Comparison of ENCODE assay signal across 16 mouse cellular contexts in genomic region chr5:121198376-121198775, GRCm38 (mm10).
"Had no signal": no experiment of that assay in that cellular context is flagged by ENCODE, and none has a peak within 500 bp of the region (broad histone marks: within the 10 kb centered on the region; RNA-seq: fewer than 3 reads in every experiment).

No protein-coding gene starts in this region.

- H3K4me1 ChIP-seq: limb, embryonic 13.5 days; midbrain, embryonic 12.5 days; neural tube, embryonic 13.5 days had no signal

- ATAC-seq: inflammation-experienced regulatory T-cells, adult 6 months; intestine, postnatal 0 days; midbrain, embryonic 16.5 days had no signal

- H3K4me2 ChIP-seq: limb, embryonic 13.5 days; midbrain, embryonic 12.5 days; neural tube, embryonic 13.5 days had no signal

- H3K4me3 ChIP-seq: layer of hippocampus, adult 2 months; limb, embryonic 13.5 days; midbrain, embryonic 12.5 days; neural tube, embryonic 13.5 days had no signal

- H3K27ac ChIP-seq: layer of hippocampus, adult 2 months; limb, embryonic 13.5 days; midbrain, embryonic 12.5 days; neural tube, embryonic 13.5 days had no signal

- H3K27me3 ChIP-seq: limb, embryonic 13.5 days had no signal

- H3K9me3 ChIP-seq: limb, embryonic 13.5 days; midbrain, embryonic 12.5 days; neural tube, embryonic 13.5 days had no signal

- H3K36me3 ChIP-seq: limb, embryonic 13.5 days; midbrain, embryonic 12.5 days; neural tube, embryonic 13.5 days had no signal

- DNase-seq: kidney, adult 8-10 months; kidney, postnatal 36 days; left cerebral cortex, postnatal 4 days; lung, adult 18-20 months; retina, postnatal 1 day; right cerebral cortex, postnatal 4 days; spleen, adult 18-20 months; thymus, adult 18-20 months; thymus, postnatal 25 days had no signal

- H3K9ac ChIP-seq: limb, embryonic 13.5 days; midbrain, embryonic 12.5 days; neural tube, embryonic 13.5 days had no signal
